Mouse (Mus musculus) CH12.LX (cell line): ENCODE results near the gene Birc7.

Experiments used
- HCFC1 ChIP-seq: IDR thresholded peaks from 2 replicates; pipeline ENCODE4 v1.6.1; 2012; ENCODE audit warnings: low read depth, mild to moderate bottlenecking, inconsistent platforms, low read length, improper control_type of control experiment
- JUN ChIP-seq: IDR thresholded peaks from 2 replicates; pipeline ENCODE4 v1.6.1; 2011; ENCODE audit warnings: low read depth, mild to moderate bottlenecking, low read length, improper control_type of control experiment, moderate library complexity; ENCODE audit not compliant: insufficient read depth

DNA sequence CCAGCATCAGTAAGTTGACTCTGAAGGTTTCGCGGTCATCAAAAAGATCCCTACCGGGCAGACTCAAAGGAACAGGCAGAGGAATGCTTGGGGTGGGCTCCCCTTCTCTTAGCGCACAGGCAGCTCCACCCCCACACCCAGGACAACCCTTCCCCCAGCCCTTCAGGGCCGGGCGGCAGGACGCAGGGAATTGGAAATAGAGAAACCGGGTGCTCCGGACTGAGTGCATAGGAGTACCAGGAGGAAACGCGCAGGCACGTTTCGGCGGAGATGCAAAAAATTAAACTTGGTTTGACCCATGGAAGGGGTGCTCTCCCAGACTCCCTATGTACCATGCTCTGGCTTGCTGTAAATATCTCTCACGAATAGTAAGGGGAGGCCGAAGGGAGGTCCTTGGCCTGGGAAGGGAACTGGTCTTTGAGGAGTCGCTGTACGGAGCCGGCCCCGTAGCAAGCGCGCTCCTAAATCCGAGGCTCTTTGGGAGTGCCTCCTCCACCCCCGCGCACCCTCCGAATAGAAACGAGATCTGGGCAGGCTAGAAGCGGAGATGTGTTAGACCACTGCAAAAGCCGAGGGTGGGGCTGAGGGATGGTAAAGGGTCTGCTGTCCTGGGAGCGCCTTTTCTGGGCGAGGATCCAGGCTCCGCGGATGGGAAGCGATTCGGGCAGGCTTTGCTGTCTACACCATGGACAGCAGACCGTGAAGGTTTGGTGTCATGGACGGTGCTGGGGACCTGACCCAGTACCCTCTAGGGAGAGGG is 37.6 kb upstream of the Birc7 start:
- TF ChIP-seq JUN (no peak), HCFC1 (no peak)
